Mouse (Mus musculus) CD4-positive naive resting alpha-beta T cell, adult 57 days (primary cell): ENCODE measurements around the gene Smco1. TPM values are rescaled to one million over a fixed set of nuclear protein-coding genes. Genes with fewer than 3 reads are reported as not detected.

Source experiments
- total RNA-seq: library from RNA; stranded (reverse); gene quantifications from one replicate; pipeline ENCODE4 v1.2.4, GENCODE M21; 2023

Smco1 gene
- total RNA-seq, result 0.68 TPM

DNA sequence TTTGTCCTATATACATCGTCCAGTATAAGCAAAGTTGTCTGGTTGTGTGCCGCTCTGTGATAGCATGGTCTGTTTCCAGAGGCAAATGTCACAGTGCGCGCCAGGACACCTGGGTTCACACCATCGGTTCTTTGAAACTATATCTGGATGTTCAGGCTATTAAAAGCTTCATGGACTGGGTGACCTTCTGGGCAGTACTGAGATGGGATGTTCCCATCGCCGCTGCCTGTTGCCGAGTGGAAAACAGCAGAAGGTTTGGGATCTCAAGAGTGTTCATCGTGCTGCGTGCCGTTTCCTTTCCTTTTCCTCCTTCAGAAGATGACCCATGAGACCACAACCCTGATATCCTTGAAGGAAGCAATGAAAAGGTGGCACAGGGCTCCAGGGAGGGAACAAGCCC lies at the start of gene Smco1:
Smco1 (plus strand) TSS at position 178 of the 400 bp plus-strand sequence.

DNA sequence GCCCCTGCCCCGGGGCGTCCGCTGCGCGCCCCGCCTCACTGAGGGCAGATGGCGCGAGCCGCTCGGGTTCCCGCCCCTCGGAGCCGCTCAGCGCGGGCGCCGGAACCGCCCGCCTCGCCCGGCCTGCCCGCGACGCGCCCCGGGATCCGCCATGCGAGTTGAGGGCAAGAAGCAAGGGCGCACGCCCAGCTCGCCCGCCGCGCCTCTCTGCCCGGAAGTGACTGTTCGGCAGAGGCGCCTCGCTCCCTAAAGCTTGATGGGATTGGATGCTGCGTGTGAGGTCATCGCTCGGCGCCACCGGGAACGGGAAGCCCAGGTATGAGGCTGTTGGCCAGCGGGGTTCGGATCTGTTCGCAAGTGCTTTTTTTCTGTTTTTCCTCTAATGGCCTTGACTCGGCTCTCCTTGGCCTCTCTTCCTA lies 24.3 kb upstream of the Smco1 start, which contains the start of the genes Fbxo45 and Wdr53:
Fbxo45 (minus strand) TSS at position 207 of the 419 bp plus-strand sequence.
Wdr53 (plus strand) TSS at position 276 of the 419 bp plus-strand sequence.

DNA sequence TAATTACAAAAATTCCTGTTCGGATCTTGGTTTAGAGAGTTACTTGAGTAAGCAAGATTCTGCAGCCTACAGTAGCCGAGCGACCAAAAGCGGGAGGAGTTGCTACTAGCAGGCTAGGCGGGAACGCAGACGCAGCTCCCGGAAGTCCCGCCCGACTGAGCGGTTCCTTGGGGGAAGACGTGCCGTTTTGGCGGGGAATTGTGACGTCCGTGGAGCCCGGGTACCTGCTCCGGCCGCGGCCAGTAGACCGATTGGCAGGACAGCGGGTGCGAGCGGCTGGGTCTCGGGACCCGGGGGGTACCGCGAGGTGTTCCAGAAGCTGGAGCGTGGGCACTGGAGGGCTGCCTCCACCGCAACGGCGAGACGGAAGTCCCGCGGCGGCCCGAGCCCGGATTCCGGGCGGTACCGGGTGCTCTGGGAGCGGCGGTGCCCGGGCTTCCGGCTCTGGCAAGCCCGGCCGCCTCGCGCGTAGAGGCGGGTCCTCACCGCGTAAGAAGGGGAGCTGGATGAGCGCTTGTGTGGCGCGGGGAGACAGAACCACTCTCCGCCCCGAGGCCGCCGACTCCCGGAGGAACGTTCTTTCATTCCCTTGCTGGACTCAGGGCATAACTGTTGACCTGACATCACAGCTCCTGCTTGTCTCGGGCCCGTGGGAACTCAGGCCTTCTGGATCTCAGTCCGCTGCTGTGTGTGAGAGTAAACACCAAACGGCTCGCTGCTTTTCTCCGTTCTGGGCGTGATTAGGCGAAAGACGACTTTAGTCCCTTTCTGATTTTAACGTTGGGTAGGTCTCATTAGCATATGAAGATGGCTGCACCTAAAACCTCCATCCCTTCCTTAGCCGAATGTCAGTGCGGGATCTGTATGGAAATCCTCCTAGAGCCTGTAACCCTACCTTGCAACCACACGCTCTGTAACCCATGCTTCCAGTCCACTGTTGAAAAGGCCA lies 6.3 kb downstream of the Smco1 start, which contains the start of gene Rnf168:
Rnf168 (plus strand) TSS at position 152 of the 949 bp plus-strand sequence.

Other genes with a start within 250 kb of the Smco1 start
- 111 TPM for gene Pak2, start 192.1 kb upstream of the Smco1 start, total RNA-seq
- gene Pigx, start 171.7 kb upstream of the Smco1 start, total RNA-seq, result 65.1 TPM
- gene Cep19, start 171.7 kb upstream of the Smco1 start, total RNA-seq, result 9.0 TPM
- gene Nrros, start 105.9 kb upstream of the Smco1 start, total RNA-seq, result 74.2 TPM
- not detected for gene Bex6, start 91.6 kb upstream of the Smco1 start, total RNA-seq
- gene Fbxo45, start 24.3 kb upstream of the Smco1 start, total RNA-seq, result 7.8 TPM
- gene Wdr53, start 24.2 kb upstream of the Smco1 start, total RNA-seq, result 11.4 TPM
- gene Rnf168, start 6.0 kb downstream of the Smco1 start, total RNA-seq, result 19.6 TPM
- 75.1 TPM for gene Ubxn7, start 60.8 kb downstream of the Smco1 start, total RNA-seq
- gene Tm4sf19, start 129.0 kb downstream of the Smco1 start, total RNA-seq, result not detected
- not detected for gene Tctex1d2, start 148.2 kb downstream of the Smco1 start, total RNA-seq
- gene Pcyt1a, start 159.5 kb downstream of the Smco1 start, total RNA-seq, result 19.7 TPM
- gene Slc51a, start 216.4 kb downstream of the Smco1 start, total RNA-seq, result not detected
- not detected for gene Zdhhc19, start 224.8 kb downstream of the Smco1 start, total RNA-seq